Mouse (Mus musculus): ENCODE data around the gene Olfr623.

Gene Olfr623

DNA sequence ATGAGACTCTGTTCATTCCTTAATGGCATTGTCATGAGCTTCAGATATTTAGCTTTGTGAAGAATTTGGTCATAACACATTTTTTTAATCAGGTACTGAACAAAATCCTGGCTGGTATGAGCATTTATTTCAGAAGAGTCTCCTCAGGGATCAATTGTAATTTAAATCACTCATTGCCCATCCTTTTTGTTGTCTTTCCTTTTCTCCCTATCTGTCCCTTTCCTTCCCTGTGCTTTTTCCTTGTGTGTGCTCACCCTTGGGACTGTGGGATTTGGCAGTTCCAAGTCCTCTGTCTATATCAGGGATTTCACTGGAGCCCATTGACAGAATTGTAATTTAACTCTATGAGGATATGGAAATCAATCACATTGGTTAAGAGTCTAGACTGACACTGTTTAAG is at the start of gene Olfr623:
Gene Olfr623 (minus strand): TSS at position 101 of the 400 bp plus-strand sequence.
- DNase-seq, result no peak

DNA sequence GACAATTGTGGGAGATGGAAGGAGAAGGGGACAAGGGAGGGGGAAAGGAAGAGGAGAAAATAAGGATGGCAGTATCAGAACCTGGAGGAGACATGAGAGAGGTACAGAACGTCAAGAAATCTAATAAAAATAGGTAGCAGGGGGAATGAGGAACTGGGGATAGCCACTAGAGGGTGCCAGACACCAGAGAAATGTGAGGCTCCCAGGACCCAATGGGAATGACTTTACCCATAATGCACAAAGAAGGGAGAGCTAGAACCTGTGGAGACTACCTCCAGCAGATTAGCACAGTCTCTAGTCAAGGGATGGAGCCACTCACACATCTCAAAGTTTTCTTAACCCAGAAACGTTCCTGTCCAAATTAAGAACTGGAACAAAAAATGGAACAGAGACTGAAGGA is 48.5 kb upstream of the Olfr623 start:
- DNase-seq, result no peak

DNA sequence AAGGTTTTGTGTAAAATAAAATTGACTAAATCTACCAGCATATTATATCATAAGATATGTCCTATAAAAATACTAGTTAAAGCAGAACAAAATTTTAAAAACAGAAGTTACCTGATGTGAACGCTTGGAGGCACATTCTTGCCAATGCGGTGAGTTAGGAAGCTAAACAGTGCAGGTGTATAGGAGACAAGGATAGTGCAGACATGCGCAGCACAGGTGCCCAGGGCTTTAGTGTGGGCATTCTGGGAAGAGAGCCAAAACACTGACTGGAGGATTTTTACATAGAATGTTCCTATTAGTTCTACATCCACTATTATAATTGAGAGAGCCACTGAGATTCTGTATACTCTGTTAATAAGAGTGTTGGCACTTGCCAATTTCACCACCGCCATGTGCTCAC is 36.0 kb upstream of the Olfr623 start:
- DNase-seq, result no peak

DNA sequence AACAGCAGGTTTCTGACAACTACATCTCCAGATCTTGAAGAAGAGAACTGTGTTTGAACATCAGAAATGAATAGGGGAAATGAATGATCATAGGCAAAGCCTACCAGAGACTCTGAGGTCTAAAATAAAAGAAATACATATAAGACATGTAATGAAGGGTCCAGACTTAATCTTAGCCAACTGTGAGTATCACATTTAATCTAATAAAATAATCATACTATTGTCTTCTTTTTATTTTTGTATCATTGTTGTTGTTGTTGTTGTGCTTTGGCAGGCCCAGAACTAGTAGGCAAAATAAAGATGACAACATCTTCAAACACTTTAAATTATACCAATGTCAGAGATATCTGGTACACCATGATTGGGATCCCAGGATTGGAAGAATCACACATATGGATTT is 18.9 kb upstream of the Olfr623 start, which contains the start of gene Olfr625-ps1:
Gene Olfr625-ps1 (plus strand): TSS at position 301 of the 400 bp plus-strand sequence.
- no peak for DNase-seq

DNA sequence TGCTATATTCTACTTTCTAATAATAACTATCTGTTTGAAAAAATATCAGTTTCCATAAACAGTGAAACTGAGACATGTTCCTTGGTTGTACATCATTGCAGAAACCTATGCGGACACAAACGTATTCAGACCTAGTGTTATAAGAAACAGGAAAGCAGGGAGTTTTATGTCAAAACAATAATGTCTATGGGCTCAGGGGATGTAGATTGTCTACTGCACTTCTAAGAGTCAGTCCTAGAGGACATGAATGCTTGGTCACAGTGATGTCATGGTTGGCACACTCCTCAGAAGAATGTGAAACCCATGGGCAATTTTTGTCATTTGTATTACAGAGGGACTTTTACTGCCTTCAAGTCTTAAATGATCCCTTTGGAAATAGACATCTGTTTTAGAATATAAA is 7.6 kb upstream of the Olfr623 start, which contains the start of gene Olfr624:
Gene Olfr624 (minus strand): TSS at position 101 of the 400 bp plus-strand sequence.
- no peak for DNase-seq

DNA sequence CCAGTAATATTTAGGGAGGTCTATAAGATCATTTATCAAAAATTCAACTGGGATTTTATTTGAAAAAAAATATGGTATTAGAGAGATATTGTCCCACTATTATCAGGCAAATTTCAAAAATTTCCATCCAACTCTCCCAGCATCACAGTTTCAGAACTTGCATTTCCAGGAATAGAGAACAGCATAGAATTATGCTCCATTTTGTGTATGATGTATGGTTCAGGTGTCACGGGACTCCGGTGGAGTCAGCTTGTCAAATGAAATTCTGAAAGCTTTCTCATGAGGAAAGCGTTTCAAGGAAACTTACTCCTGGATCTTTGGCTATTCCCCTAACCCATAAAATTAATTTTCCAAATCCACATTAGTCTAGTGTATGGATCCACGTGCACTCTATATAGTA is 19.4 kb downstream of the Olfr623 start:
- no peak for DNase-seq

DNA sequence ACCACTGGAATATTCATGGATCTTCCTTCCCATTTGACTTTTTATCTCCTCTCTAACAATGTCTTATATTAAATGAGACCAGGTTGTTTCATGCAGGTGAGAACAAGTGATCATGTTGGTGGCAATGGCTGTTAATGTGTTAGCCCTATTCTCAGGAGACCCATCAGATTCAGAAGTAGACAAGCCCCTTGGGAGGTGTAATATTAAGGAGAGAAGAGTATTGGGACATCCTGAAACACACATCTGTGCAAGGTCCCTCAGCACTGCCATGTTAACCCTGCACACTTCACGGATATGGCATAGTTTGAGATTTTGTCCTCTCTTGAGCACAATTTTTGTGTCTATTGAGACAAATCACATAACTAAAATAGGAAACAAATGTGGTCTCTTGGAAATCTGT is 20.9 kb downstream of the Olfr623 start, which contains the start of gene Olfr622:
Gene Olfr622 (minus strand): TSS at position 101 of the 400 bp plus-strand sequence.
- DNase-seq, result no peak

DNA sequence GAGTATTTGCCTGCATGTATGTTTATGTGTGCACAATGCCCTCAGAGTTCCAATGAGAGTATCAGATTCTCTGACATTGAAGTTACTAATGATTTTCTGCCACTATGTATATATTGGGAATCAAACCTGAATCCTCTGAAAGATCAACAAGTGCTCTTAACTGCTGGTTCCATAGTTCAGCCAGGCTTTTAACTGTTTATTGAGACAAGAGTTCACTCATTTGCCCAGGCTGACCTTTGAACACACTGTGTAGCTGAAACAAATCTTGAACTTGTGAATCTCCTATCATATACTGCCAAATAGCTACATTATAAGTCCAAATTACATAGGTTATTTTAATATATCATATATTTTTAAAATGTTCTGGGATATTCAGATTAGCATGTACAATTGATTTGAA is 26.7 kb downstream of the Olfr623 start:
- no peak for DNase-seq

DNA sequence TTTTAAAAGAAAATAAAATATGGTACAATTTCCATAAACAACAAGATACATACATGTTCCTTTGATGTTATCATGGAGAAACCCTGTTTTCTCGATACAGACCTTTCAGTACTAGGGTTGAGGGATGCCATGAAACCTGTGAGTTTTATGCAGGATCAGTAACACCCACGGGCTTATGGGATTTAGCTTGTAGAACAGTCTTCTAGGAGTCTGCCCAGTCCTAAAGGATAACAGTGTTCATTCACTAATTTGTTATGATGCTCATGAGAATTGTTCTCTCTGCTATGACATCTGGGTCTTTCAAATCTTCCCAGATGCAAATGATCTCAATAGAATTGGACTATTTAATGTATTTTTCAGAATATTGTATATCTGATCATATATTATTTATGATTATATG is 51.1 kb downstream of the Olfr623 start, which contains the start of gene Olfr620:
Gene Olfr620 (minus strand): TSS at position 101 of the 400 bp plus-strand sequence.
- DNase-seq, result no peak
